Mouse (Mus musculus) brain, embryonic 18.5 days (tissue): ENCODE data around the gene Ankrd50.
A peak's percentile ranks its signal among the peaks of the same experiment; 100 is the strongest.

ENCODE experiments used
- DNase-seq: peaks from one replicate; pipeline ENCODE4 v3.0.0-alpha.2; 2012; ENCODE audit warnings: low read depth, low spot score

The Ankrd50 gene

GRCm38 (mm10) chr3:38484191-38485106 is at the start of gene Ankrd50:
Gene Ankrd50, minus strand, starts transcription at chr3:38484844.
- DNase-seq: peak; percentile 94

GRCm38 (mm10) chr3:38534245-38534644 is 49.6 kb upstream of the Ankrd50 start:
- DNase-seq: no peak

- DNase-seq: no peak
Observed at GRCm38 (mm10) chr3:38520426-38520825, 35.8 kb upstream of the Ankrd50 start.

- no peak for DNase-seq
Observed at GRCm38 (mm10) chr3:38519971-38520370, 35.3 kb upstream of the Ankrd50 start.

GRCm38 (mm10) chr3:38503606-38504005 is 19.0 kb upstream of the Ankrd50 start:
- no peak for DNase-seq

- no peak for DNase-seq
Observed at GRCm38 (mm10) chr3:38502156-38502555, 17.5 kb upstream of the Ankrd50 start.

- DNase-seq: no peak
Observed at GRCm38 (mm10) chr3:38501739-38502138, 17.1 kb upstream of the Ankrd50 start.

GRCm38 (mm10) chr3:38501316-38501715 is 16.7 kb upstream of the Ankrd50 start:
- no peak for DNase-seq

- no peak for DNase-seq
Observed at GRCm38 (mm10) chr3:38498561-38498960, 13.9 kb upstream of the Ankrd50 start.

GRCm38 (mm10) chr3:38496795-38497385 is 12.2 kb upstream of the Ankrd50 start:
- no peak for DNase-seq

- DNase-seq: no peak
Observed at GRCm38 (mm10) chr3:38491702-38492101, 7.1 kb upstream of the Ankrd50 start.

- no peak for DNase-seq
Observed at GRCm38 (mm10) chr3:38491236-38491635, 6.6 kb upstream of the Ankrd50 start.

GRCm38 (mm10) chr3:38490720-38491119 is 6.1 kb upstream of the Ankrd50 start:
- no peak for DNase-seq

GRCm38 (mm10) chr3:38485107-38485545 is 482 bp upstream of the Ankrd50 start:
- no peak for DNase-seq

GRCm38 (mm10) chr3:38483551-38483950 is 1.1 kb downstream of the Ankrd50 start:
- DNase-seq: peak; percentile 16

GRCm38 (mm10) chr3:38482749-38483148 is 1.9 kb downstream of the Ankrd50 start:
- DNase-seq: no peak

GRCm38 (mm10) chr3:38481106-38481505 is 3.5 kb downstream of the Ankrd50 start:
- DNase-seq: no peak

- DNase-seq: no peak
Observed at GRCm38 (mm10) chr3:38477936-38478335, 6.7 kb downstream of the Ankrd50 start.

GRCm38 (mm10) chr3:38475587-38475986 is 9.1 kb downstream of the Ankrd50 start:
- no peak for DNase-seq

- no peak for DNase-seq
Observed at GRCm38 (mm10) chr3:38473138-38473537, 11.5 kb downstream of the Ankrd50 start.

- no peak for DNase-seq
Observed at GRCm38 (mm10) chr3:38471516-38471915, 13.1 kb downstream of the Ankrd50 start.

- no peak for DNase-seq
Observed at GRCm38 (mm10) chr3:38468131-38468530, 16.5 kb downstream of the Ankrd50 start.

GRCm38 (mm10) chr3:38466880-38467405 is 17.7 kb downstream of the Ankrd50 start:
- DNase-seq: no peak
